Mouse (Mus musculus) stomach, embryonic 16.5 days (tissue): ENCODE measurements at regions not wholly inside any gene's neighbourhood (a gene's known extent, or its start where the extent isn't known, plus 50 kb on each side); places are given as distances from the start of the nearest gene placed in this dataset.

Source experiments
- ATAC-seq: fragments of 200-750 bp; cut with Nextera tagmentation; 2 replicates; pipeline ENCODE4 v1.8.0; 2017; ENCODE audit warnings: moderate number of reproducible peaks, moderate TSS enrichment; ENCODE audit not compliant: insufficient read depth, low FRiP score
- H3K27ac ChIP-seq: fragments of 300-500 bp; sonication (generic); 2 replicates; pipeline ENCODE4 v1.5.1; 2014; ENCODE audit warnings: low read length
- H3K27me3 ChIP-seq: fragments of 300-500 bp; sonication (generic); 2 replicates; pipeline ENCODE4 v1.6.1; 2014; ENCODE audit warnings: low read length, control low read depth, mixed read lengths; ENCODE audit not compliant: control insufficient read depth, insufficient read depth
- H3K36me3 ChIP-seq: fragments of 300-500 bp; sonication (generic); 2 replicates; pipeline ENCODE4 v1.6.1; 2014; ENCODE audit warnings: low read length; ENCODE audit not compliant: control insufficient read depth, insufficient read depth
- H3K4me1 ChIP-seq: fragments of 300-500 bp; sonication (generic); 2 replicates; pipeline ENCODE4 v1.6.1; 2014; ENCODE audit warnings: low read length, control low read depth, mixed read lengths; ENCODE audit not compliant: control insufficient read depth, insufficient read depth
- H3K4me2 ChIP-seq: fragments of 300-500 bp; sonication (generic); 2 replicates; pipeline ENCODE4 v1.6.1; 2014; ENCODE audit warnings: low read depth, low read length, mixed read lengths
- H3K4me3 ChIP-seq: fragments of 300-500 bp; sonication (generic); replicated peaks from 2 replicates; pipeline ENCODE4 v1.5.1; 2014; ENCODE audit warnings: mild to moderate bottlenecking, low read length
- H3K9ac ChIP-seq: fragments of 300-500 bp; sonication (generic); 2 replicates; pipeline ENCODE4 v1.6.1; 2014; ENCODE audit warnings: low read length
- H3K9me3 ChIP-seq: fragments of 300-500 bp; sonication (generic); replicated peaks from 2 replicates; pipeline ENCODE4 v1.6.1; 2016; ENCODE audit warnings: low read length, control low read depth; ENCODE audit not compliant: control insufficient read depth
- WGBS: fragments of 180-500 bp; shearing (Covaris S2); extraction: QIAGEN DNeasy Blood & Tissue Kit; methylation state at CpG from one replicate; pipeline ENCODE4 v1.1.7; 2014; 5-methylcytosine and 5-hydroxymethylcytosine counted together

DNA sequence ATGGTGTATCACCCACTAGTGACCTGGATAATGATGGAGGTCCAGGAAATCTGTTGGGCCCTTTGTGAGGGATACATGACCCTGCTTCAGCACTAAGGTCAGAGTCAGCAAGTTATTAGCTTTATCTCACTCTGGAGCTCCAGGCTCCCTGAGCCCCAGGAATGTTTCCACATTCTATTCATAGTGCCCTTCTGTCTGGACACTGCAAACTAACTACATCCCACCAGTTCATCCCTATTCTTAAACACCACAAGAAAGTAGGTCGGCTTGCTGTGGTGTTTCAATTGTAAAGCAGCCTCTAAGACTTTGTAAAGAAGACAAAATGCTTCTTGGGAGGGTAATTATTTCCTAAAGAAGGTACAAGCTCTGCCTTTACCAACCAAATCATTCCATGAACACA, 138.2 kb upstream of the Rims1 start:
- H3K4me3 ChIP-seq = no peak overlapping the region
- no peaks in the 10 kb centered on the region for H3K4me1 ChIP-seq
- WGBS = 62% methylated on average over 1 of the region's 1 CpGs
- no peaks in the 10 kb centered on the region for H3K9me3 ChIP-seq
- no peak for ATAC-seq
- no peak overlapping the region for H3K27ac ChIP-seq
- no peak overlapping the region for H3K9ac ChIP-seq
- no peak overlapping the region for H3K4me2 ChIP-seq
- no peaks in the 10 kb centered on the region for H3K27me3 ChIP-seq
- no peaks in the 10 kb centered on the region for H3K36me3 ChIP-seq

DNA sequence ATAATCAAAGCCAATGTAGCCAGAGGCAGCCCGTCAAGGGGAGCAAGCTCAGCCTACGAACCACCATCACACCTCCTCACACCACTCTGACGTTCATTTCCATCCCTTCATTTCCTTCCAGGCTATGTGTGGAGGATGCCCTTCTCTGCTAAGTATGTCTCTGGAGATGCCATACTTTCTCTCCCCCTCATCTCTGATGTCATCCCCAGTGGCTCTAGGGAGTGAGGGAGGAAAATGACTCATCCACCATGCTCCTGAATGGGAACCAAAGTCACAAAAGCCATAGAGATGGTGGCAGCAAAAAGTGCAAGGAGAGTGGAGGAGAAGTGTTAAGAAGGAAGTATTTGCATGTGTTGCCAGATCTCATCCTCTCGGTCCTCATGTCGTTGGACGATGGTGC, 134.0 kb upstream of the Rims1 start:
- no peaks in the 10 kb centered on the region for H3K27me3 ChIP-seq
- whole genome bisulfite sequencing = 86% methylated on average over 6 of the region's 6 CpGs
- ATAC-seq = no peak

DNA sequence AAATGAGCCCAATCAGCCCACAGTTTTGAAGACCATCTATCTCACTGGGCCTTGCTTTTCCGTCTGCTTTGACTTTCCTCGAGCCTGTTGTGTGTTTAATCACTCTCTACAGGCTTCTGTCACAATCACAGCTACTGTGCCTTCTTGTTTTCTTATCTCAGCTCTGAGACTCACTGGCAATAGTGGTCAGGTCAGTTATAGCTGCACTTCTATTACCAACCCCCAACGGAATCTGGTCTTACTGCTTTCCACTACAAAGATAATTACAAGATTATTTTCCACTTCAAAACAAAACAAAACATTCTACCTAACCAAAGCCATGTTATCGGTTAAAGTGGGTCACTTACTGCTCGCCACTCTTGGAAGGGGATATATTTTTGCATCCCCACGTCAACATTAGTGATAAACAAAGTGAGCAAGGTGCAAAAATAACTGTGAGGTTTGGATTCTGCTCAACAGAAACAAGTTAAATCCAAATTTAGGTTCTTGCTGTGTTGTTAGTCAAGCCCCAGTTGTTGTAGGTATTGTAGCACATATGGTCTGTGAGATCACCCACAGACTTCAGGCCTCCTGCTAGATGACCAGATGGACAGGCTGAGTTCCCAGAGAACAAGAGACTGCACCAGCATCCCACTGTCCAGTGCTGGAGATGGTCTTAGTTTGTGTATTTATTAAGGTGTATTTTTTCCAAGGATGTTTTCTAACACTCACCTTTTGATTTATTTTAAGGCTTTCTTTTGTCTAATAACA, 125.5 kb upstream of the Rims1 start:
- Histone ChIP-seq H3K36me3 (no peaks in the 10 kb centered on the region), H3K4me1 (no peaks in the 10 kb centered on the region), H3K4me3 (no peak overlapping the region), H3K4me2 (no peak overlapping the region), H3K27ac (no peak overlapping the region), H3K9ac (no peak overlapping the region), H3K27me3 (no peaks in the 10 kb centered on the region), H3K9me3 (no peaks in the 10 kb centered on the region)
- 56% methylated on average over 6 of the region's 6 CpGs for WGBS
- ATAC-seq = no peak

More for the DNA sequence above, 134.0 kb upstream of the Rims1 start:
- no peak overlapping the region for H3K4me2 ChIP-seq
- no peak overlapping the region for H3K4me3 ChIP-seq
- H3K36me3 ChIP-seq = no peaks in the 10 kb centered on the region
- no peaks in the 10 kb centered on the region for H3K9me3 ChIP-seq
- H3K27ac ChIP-seq = no peak overlapping the region
- no peaks in the 10 kb centered on the region for H3K4me1 ChIP-seq
- H3K9ac ChIP-seq = no peak overlapping the region

DNA sequence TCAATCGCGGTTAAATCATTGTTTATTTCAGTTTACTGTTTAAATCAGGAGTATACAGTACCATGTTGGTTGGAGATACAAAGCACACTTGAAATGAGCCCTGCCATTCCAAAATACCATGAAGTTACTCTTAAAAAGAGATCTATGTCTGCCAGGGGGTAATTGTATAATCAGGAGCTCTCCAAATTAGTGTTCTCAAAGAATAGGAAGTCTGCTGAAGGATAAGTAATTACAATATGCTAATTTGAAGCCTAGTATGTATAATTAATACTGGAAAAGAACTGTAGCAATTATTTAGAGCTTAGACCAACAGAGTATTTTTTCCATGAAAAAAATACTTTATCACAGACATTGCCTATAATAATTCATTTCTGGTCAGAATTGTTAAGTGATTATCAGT, 97.2 kb upstream of the Rims1 start:
- no peaks in the 10 kb centered on the region for H3K27me3 ChIP-seq
- no peaks in the 10 kb centered on the region for H3K36me3 ChIP-seq
- no peak overlapping the region for H3K27ac ChIP-seq
- no peak overlapping the region for H3K4me3 ChIP-seq
- H3K4me2 ChIP-seq = no peak overlapping the region
- H3K9me3 ChIP-seq = no peaks in the 10 kb centered on the region
- no peak overlapping the region for H3K9ac ChIP-seq
- no peak for ATAC-seq
- WGBS = 85% methylated on average over 2 of the region's 2 CpGs
- H3K4me1 ChIP-seq = no peaks in the 10 kb centered on the region

DNA sequence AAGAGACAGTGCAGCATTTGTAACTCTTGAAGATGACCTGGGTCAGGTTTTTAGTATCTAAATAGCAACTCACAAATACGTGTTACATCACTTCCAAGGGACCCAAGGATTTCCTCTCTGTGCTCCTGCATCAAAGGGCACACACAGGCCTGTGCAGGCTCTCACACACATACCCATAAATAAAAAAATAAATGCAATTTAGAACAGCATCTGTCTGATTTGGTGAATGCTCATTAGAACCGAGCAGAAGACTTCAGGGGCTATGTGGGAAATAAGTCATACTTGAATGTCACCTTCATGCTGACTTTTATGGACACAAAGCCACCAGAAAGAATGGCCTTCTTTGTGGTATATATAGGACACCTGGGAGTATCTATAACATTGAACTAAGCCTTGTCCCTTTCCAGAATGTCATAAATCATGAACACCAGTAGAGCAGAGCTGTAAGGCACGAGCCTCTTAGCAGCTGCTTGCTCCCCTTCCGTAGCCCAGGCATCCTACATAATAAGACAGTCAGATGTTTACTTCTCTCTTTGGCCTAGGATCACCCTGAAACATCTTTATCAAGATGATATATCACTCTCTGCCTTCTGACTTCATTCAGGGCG, 95.3 kb upstream of the Rims1 start:
- no peak for ATAC-seq
- H3K4me1 ChIP-seq = no peaks in the 10 kb centered on the region
- no peaks in the 10 kb centered on the region for H3K9me3 ChIP-seq
- H3K4me2 ChIP-seq = no peak overlapping the region
- WGBS = 60% methylated on average over 5 of the region's 5 CpGs
- no peaks in the 10 kb centered on the region for H3K36me3 ChIP-seq
- no peak overlapping the region for H3K4me3 ChIP-seq
- no peaks in the 10 kb centered on the region for H3K27me3 ChIP-seq
- no peak overlapping the region for H3K9ac ChIP-seq
- no peak overlapping the region for H3K27ac ChIP-seq

DNA sequence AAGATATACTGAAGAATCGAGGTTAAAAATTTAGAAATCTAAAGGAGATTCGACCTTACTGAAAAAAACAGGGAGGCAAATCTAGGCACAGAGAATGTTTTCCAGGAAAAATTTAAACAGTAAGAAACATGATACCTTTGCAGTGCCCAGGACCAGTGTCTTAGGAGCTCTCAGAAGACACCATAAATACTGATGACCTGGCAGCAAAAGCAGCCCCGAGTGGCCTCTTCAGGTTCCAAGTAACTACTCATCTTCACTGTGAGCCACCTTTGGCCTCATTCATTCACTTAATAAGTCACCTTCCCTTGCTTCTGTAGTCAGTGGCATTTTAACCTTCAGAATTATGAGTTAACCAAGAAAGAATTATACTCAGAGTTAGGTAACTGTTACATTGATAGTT, 89.3 kb upstream of the Rims1 start:
- Histone ChIP-seq H3K9ac (no peak overlapping the region), H3K4me3 (no peak overlapping the region), H3K4me2 (no peak overlapping the region), H3K9me3 (no peaks in the 10 kb centered on the region), H3K36me3 (no peaks in the 10 kb centered on the region), H3K4me1 (no peaks in the 10 kb centered on the region), H3K27ac (no peak overlapping the region), H3K27me3 (no peaks in the 10 kb centered on the region)
- ATAC-seq = no peak
- 50% methylated on average over 3 of the region's 3 CpGs for WGBS

DNA sequence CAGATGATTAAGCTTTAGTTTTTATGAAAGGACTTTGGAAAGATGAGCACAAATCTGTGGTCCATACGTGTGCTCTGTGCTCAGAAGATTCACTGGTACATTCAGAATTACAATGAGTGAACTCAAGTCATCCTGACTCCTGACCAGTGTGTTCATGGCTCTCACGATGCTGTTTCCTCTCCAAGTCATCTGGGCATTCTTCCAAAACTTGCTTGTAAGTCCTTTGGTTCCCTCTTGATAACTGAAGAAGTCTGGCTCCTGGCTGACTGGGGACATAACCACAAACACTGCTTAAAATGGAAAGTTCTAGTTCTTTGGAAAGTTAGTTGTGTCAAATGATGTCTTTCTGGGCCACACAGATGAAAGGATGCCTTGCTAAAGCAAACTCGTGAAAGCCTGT, 57.2 kb upstream of the Rims1 start:
- Histone ChIP-seq H3K27me3 (no peaks in the 10 kb centered on the region), H3K27ac (no peak overlapping the region), H3K4me1 (no peaks in the 10 kb centered on the region), H3K9ac (no peak overlapping the region), H3K9me3 (no peaks in the 10 kb centered on the region), H3K36me3 (no peaks in the 10 kb centered on the region), H3K4me2 (no peak overlapping the region), H3K4me3 (no peak overlapping the region)
- ATAC-seq = no peak
- 59% methylated on average over 3 of the region's 3 CpGs for WGBS
